Mouse (Mus musculus): ENCODE results near the gene Aldh1a2.

DNA sequence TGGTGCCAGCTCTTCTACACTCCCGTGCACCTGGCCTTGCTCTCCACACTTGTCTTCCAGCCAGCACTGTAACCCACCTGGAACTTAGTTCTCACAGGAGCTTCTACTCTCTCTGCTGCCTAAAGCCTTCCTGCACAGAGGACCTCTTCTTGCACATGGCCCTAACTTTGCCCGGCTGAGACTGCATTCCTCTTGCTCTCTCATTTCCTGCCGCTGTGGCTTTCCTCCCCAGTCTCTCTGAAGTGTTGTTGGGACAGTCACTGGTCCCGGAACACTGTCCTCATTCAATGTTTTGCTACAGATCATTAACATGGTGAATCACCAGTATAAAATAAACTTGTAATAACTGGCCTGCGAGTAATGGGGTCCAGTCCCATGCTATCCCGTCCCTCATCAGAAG is 73.1 kb downstream of the Aldh1a2 start:
- no peak for TF ChIP-seq ZNF384 (IDR thresholded peaks at IDR 0.05; ENCODE audit: low read depth, low read length)
- no peak for TF ChIP-seq HCFC1 (IDR thresholded peaks at IDR 0.05; ENCODE audit: borderline replicate concordance, insufficient read depth, low read length)
- TF ChIP-seq MAFK (IDR thresholded peaks at IDR 0.05; ENCODE audit: insufficient read depth, low read depth, low read length), result no peak
